Mouse (Mus musculus) testis, adult 2 months (tissue): ENCODE results near the gene AC141477.1. TPM values are rescaled to one million over a fixed set of nuclear protein-coding genes. Genes with fewer than 3 reads are reported as not detected.

Experiments used
- H3K27ac ChIP-seq: fragments of 200-500 bp; 2 replicates; pipeline ENCODE4 v1.5.1; 2012; ENCODE audit warnings: low read depth, low read length; ENCODE audit not compliant: control insufficient read depth, insufficient read depth
- H3K27me3 ChIP-seq: fragments of 200-500 bp; 2 replicates; pipeline ENCODE4 v1.6.1; 2012; ENCODE audit warnings: mild to moderate bottlenecking, low read length, moderate library complexity; ENCODE audit not compliant: control insufficient read depth, insufficient read depth
- H3K36me3 ChIP-seq: fragments of 200-500 bp; 2 replicates; pipeline ENCODE4 v1.6.1; 2012; ENCODE audit warnings: mild to moderate bottlenecking, low read length; ENCODE audit not compliant: control insufficient read depth, insufficient read depth
- H3K4me1 ChIP-seq: fragments of 200-500 bp; 2 replicates; pipeline ENCODE4 v1.6.1; 2012; ENCODE audit warnings: low read length; ENCODE audit not compliant: control insufficient read depth, insufficient read depth
- H3K4me3 ChIP-seq: fragments of 200-500 bp; 2 replicates; pipeline ENCODE4 v1.5.1; 2012; ENCODE audit warnings: low read depth, mild to moderate bottlenecking, low read length, moderate library complexity, mixed read lengths; ENCODE audit not compliant: control insufficient read depth
- CTCF ChIP-seq: fragments of 200-500 bp; IDR thresholded peaks from 2 replicates; pipeline ENCODE4 v1.5.1; 2012; ENCODE audit warnings: low read depth, mild to moderate bottlenecking, inconsistent platforms, low read length, moderate library complexity; ENCODE audit not compliant: control insufficient read depth, insufficient read depth, insufficient replicate concordance
- POLR2A ChIP-seq: fragments of 200-500 bp; IDR thresholded peaks from 2 replicates; pipeline ENCODE4 v1.6.1; 2012; ENCODE audit warnings: low read depth, mild to moderate bottlenecking, inconsistent platforms, low read length, moderate library complexity; ENCODE audit not compliant: control insufficient read depth
- polyA plus RNA-seq: library from polyadenylated mRNA; depleted of rRNA; stranded (reverse); fragments of >200 nt; gene quantifications from 2 replicates; pipeline ENCODE4 v1.2.3, GENCODE M21; 2012

AC141477.1 gene
- polyA plus RNA-seq, 1 experiment: not detected

- H3K4me3 ChIP-seq: no peak overlapping the region
- H3K36me3 ChIP-seq: no peaks in the 10 kb centered on the region
- TF ChIP-seq CTCF: no peak
- TF ChIP-seq POLR2A: no peak
- peaks cover 7% of the 10 kb centered on the region for H3K4me1 ChIP-seq
- H3K27ac ChIP-seq: no peak overlapping the region
- H3K27me3 ChIP-seq: no peaks in the 10 kb centered on the region
Measured at GRCm38 (mm10) chr10:76445996-76446681, 5.9 kb upstream of the AC141477.1 start.

- H3K27ac ChIP-seq: peak within 1 kb of the TSS; percentile 99
- H3K27me3 ChIP-seq: no peaks in the 10 kb centered on the region
- peaks cover 12% of the 10 kb centered on the region for H3K4me1 ChIP-seq
- H3K4me3 ChIP-seq: peak within 1 kb of the TSS; percentile 99
- peak; percentile 66 for TF ChIP-seq POLR2A
- peak; percentile 58; the same call in 1 of the 2 replicates for TF ChIP-seq CTCF
- 0 out of 2 replicates have a peak, but pooled peaks cover 3% of the 10 kb centered on the region for H3K36me3 ChIP-seq
Measured at GRCm38 (mm10) chr10:76442178-76443088, 2.2 kb upstream of the AC141477.1 start, which contains the start of gene Pcnt. Gene Pcnt (minus strand): TSS chr10:76442786.

- H3K27ac ChIP-seq: no peak overlapping the region
- no peak for TF ChIP-seq POLR2A
- TF ChIP-seq CTCF: no peak
- peaks cover 5% of the 10 kb centered on the region; the same call in 1 of the 2 replicates for H3K36me3 ChIP-seq
- H3K4me3 ChIP-seq: no peak overlapping the region
- no peaks in the 10 kb centered on the region for H3K27me3 ChIP-seq
- peaks cover 12% of the 10 kb centered on the region for H3K4me1 ChIP-seq
Measured at GRCm38 (mm10) chr10:76439107-76439890, 945 bp downstream of the AC141477.1 start.

- H3K4me3 ChIP-seq: no peak overlapping the region
- no peak overlapping the region for H3K27ac ChIP-seq
- H3K4me1 ChIP-seq: no peaks in the 10 kb centered on the region
- no peak for TF ChIP-seq CTCF
- no peak for TF ChIP-seq POLR2A
- no peaks in the 10 kb centered on the region for H3K27me3 ChIP-seq
- H3K36me3 ChIP-seq: peaks cover 9% of the 10 kb centered on the region
Measured at GRCm38 (mm10) chr10:76433925-76434324, 6.3 kb downstream of the AC141477.1 start.

- Histone ChIP-seq H3K4me3 (no peak overlapping the region), H3K27me3 (no peaks in the 10 kb centered on the region), H3K4me1 (no peaks in the 10 kb centered on the region), H3K36me3 (peaks cover 10% of the 10 kb centered on the region), H3K27ac (no peak overlapping the region)
- TF ChIP-seq POLR2A (no peak), CTCF (no peak)
Measured at GRCm38 (mm10) chr10:76425674-76426073, 14.6 kb downstream of the AC141477.1 start.

GRCm38 (mm10) chr10:76416811-76417210, 23.4 kb downstream of the AC141477.1 start:
- H3K4me3 ChIP-seq: no peak overlapping the region
- H3K27me3 ChIP-seq: no peaks in the 10 kb centered on the region
- no peak for TF ChIP-seq CTCF
- no peak for TF ChIP-seq POLR2A
- H3K4me1 ChIP-seq: 0 out of 2 replicates have a peak, but pooled peaks cover 2% of the 10 kb centered on the region
- peaks cover 6% of the 10 kb centered on the region for H3K36me3 ChIP-seq
- no peak overlapping the region for H3K27ac ChIP-seq
